Mouse (Mus musculus) hindlimb bud, embryonic 11.5 days (tissue): ENCODE results near the gene Traf2.

Experiments used
- DNase-seq: peaks from one replicate; pipeline ENCODE4 v3.0.0-alpha.2; 2012; ENCODE audit warnings: low read depth, low spot score; ENCODE audit errors: extremely low spot score

Traf2 gene

DNA sequence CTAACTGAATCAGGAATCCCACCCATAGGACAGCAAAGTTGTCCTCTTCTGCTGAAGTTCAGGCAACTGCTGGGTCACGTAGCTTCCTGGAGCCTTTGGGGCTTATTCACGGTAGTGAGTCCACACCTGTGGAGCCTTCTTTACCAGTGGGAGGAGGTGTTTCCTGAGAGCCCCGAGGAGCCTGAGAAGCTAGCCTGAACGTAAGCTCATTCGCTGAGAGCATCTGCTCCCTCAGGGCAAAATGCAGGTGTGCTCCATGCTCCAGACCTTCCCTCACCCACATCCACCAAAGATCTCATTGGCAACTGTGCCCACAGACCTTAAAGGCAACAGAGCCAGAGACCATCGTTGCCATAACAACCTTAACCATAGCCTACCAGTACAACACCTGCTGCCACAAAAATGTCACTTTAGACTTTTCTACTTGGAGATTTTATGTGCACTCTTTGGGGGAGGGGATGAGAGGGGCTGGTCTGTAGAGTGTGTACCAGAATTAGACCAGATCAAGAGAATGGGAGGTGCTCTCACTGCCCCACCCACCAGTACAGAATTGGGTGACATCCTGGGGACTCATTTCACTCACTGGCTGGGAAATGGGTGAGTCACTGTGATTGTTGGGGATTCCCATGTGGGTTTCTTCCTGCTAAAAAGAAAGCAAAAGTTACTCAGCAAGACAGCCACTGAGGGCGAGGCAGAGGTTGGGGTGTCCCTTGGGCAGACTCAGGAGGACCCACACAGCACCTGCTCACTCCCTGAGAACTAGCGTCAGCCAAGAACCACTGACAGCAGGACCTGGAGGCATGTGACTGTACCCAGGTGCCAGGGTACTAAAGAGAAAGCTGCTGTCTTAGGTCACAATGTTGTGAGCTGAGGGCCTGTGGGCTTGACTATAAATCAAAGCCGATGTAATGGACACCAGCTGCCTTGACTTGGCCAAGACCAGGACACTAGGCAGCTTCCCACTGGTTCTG is 2.6 kb upstream of the Traf2 start:
- DNase-seq = no peak

DNA sequence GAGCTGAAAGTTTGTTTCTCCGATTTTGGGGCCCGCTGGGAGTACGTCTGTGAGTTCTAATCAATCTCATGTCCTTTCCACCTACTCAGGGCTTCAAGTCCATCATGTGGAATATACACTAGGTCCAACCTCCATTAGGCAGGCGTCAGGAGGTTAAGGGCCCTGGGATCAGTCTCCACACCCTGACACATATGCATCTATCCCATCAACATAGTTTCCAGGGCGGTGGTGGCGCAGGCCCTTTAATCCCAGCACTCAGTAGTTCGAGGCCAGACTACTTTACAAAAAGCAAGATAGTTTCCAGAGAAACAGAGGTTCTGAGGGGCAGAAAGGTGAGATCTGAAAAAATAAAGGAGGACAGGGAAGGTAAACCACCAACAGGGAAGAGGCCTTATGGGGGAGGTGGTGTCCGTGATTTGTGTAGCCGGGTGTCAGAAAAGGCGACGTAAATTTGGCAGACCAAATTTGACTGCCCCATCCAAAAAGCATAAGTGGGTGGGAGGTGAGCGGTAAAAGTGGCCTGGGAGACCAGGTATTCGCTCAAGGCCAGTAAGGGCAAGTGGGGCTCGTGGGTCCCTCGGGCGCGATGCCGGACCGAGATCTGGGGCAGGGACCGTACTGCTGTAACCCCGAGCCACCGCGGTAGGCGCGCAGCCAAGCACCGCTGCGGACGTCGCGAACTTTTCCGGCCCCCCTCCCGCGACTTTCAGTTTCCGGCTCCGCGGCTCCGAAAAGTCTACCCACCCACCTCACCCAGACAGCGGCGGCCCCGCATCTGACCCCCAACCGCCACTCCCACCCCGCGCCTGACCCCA is 537 bp downstream of the Traf2 start:
- no peak for DNase-seq

DNA sequence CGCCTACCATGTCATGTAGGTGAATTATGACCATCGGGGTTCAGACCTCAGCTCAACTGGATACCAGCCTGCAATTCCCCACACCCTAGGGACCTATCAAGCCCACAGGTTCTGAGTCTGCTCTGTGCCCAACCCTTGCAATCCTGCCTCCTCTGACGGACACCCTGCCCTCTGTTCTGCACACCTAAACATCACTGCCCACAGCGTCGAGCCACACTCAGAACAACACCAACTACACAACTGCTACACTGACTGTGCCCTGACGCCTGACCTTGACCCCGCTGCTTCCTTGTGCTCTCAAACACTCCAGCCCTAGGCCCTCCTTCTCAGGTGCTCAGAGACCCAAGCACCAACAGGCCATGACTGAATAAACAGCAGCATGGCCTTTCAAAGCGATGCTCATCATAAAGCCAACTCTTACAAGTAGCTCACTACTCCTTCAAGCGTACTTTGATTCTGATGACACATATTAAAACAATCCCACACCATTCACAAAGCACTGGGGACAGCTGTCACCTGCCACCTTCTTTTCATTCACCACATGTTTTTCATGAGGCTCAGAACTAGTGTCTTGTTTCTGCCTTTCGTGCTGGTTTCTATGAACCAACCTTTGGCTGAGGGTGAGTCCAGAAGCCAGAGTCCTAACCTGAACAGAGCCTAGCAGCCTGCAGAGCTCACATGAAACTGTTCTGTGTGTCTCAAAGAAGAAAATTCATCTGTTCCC is 4.9 kb downstream of the Traf2 start:
- no peak for DNase-seq

DNA sequence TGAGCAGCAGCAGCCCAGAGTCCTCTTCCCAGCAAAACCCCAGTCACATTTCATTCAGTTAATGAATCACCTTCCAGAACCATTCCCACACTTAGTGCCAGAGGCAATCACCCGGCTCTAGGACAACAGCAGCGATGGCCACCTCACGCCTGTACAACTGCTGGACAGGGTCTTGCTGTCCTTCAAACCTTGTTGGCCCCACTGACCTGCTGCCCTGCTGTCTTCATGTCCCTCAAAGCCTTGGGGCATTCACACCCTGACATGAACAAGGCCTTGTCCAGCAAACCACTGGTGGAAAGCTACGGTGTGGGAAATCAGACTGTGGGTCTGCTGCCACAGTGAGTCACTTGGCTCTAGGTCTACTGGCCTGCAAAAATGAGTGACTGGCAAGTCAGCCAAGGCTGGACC is 6.2 kb downstream of the Traf2 start:
- no peak for DNase-seq

DNA sequence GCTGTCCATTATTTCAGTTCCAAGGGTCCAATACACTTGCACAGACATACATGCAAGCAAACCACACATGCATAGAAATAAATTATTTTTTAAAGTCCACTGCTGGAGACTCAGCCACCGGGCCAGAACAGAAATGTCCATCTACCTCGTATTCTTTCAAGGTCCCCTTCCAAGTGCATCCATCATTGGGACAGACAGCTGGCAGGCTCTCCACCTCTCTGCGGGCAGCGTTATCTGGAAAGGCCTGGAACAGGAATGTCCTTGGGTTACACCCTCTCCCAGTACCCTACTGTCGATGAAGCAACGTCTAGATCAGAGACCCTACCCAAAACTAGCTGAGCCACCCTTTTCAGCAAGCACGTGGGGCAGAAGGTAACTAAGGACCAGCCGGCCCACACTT is 10.2 kb downstream of the Traf2 start:
- no peak for DNase-seq

DNA sequence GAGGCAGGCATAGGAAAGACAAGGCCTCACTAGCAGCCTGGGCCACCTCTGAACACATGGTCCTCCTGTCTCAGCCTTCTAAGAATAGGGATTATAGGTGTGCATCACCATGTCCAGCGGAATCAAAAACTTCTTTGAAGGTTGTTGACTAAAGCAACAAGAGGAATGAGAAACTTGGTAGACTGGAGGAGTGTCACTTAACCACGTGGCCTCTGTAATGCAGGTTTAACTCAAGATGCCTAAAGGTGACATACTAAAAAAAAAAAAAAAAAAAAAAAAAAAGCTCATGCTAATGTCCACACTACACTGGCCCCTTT is 11.9 kb downstream of the Traf2 start:
- DNase-seq = no peak

DNA sequence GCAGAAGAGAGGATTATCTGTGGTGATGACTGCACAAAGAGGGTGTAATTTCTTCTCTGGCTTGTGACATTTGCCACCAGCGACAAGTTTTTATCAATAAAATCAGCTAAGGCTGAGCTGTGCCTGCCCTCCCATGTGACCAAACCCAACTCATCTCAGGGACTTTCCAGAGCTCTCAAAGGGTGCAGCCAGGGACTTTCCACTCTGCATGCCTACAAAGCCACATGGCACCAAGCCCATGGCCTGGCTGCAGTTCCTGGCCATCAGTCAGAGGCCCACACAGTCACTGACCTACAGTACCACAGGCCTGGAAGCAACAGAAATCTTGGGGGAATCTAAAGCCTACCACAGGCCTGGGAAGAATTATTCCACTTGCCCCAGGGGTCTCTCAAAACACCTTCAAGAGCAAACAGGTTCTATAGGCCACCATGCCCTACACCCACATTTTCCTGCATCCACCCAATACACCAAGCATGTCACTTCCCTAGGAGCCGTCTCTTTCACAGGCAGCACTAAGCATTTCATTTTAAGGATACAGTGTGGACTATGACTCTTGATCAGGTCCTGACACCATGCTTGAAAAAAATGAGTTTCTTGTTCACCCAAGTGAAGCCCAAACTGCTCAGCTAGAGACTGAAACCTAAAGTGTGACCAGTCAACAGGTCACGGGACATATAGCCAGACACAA is 12.4 kb downstream of the Traf2 start:
- no peak for DNase-seq

DNA sequence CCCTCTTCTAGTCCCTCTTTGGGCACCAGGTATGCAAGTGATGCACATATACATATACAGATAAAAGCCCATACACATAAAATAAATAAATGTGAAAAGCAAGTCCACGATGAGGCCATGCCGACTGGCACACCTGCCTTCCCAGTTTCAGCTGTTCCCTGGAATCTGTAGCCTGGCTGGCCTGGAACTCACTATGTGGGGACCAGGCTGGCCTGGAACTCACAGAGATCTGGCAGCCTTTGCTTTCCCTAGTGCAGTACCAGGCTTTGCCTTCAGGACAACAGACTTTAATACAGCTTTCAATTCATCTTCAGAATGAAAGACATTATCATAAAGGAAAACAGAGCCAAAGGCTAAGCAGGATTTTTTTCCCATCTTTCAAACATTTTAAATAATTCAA is 13.0 kb downstream of the Traf2 start:
- no peak for DNase-seq

DNA sequence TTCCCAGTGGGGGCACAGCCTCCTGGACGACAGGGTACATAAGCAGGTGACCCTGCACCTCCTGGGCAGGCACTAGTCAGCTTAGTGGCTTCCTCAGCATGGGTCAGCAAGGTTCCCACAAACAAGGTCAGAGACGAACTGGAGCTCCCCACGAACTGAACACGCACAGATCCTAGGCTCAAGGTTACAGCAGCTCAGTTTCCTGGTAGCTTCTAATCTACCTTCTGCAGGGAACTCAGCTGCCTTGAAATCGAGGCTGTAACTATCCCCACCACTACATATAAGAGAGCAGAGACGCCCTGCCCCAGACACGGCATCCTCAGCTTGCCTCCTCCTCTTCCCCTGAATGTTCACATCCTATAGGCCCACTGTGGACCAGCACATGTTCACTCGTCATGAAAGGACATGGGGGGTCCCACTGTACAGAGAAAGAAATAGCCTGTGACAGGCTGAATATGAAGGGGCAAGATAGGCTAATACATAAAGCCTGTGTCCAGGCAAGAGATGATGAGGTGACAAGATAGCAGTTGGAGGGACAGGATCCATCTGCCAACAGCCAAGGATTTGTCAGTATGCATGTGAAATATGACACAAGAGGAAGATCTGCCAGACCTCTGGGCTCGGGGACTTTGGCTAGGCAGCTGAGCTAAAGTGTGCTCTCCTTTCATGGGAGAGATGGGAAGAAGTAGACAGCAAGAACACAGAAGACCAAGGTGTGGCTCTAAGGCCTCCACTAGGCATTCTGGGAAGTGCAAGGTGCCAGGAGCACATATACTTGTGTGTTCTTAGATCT is 20.0 kb downstream of the Traf2 start:
- no peak for DNase-seq

DNA sequence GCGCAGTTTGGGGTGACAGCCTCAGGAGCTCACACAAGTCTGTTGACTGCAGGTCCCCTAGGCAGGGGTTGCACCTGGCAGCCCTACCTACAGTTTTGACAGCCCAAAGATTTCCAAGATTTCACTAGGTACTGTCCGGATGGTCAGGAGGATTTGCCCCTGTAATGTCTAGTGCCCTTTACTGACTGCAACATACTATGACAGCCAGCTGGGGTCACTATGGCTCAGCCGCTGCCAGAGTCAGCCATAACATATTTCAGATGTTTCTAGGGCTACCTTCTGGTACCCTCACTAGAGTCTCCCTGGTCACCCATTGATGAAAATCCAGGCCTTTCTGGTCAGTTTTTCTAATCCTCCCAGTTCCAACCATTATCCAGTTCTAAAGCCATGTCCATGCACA is 36.8 kb downstream of the Traf2 start:
- no peak for DNase-seq

DNA sequence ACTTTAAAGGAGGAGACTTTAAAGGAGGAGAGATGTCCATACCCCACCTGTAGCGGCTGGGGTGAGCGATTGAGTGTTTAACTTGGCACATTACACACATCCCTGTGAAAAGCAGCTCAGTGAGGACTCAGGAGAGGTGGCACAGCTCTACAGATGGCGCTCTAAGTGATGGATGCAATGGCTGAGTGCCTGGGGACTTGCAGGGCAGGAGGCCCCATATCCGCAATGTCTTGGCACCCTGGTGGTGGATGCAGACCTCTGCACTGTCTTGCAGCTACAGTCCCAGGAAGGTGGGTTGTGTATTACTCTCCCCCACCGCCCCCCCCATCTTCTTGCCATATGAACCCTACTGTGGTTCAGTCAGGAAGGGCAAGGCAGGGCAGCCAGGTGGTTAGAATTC is 39.8 kb downstream of the Traf2 start:
- no peak for DNase-seq

DNA sequence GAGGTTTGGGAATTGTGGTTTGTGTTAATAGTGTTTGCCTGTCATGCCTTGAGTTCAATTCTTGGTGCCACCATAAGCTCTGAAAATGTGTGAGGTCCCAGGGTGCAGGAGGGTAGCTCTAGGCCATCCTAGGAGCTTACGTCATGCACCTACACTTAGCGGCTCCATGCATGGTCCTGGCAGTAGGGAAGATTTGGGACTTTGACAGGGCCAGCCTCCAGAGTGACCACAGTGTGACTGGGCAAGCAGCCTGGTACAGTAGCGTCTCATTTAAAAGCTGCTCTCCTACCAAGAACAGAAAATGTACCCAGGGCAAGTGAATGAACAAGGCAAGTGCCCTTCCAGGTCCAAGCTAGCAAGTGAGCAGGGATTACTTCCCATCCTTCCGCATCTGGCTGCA is 40.9 kb downstream of the Traf2 start:
- DNase-seq = no peak

DNA sequence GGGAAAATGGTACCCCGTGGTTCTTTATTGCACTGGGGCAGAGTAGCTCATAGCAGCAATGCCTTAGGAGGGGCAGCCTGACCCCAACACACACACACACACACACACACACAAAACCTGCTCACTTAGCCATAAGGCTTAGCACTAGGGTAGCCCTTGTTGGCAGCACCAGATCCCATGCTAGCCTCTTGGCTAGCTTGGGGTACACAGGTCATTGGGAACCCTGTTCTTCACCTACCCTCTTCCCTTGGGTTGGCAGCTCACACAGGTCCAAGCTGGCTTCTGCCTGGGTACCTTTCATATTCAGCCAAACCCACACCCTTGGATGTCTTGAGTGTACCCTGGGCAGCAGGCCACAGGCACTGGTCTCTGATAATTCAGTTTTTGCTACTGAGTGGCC is 41.7 kb downstream of the Traf2 start:
- DNase-seq = no peak

DNA sequence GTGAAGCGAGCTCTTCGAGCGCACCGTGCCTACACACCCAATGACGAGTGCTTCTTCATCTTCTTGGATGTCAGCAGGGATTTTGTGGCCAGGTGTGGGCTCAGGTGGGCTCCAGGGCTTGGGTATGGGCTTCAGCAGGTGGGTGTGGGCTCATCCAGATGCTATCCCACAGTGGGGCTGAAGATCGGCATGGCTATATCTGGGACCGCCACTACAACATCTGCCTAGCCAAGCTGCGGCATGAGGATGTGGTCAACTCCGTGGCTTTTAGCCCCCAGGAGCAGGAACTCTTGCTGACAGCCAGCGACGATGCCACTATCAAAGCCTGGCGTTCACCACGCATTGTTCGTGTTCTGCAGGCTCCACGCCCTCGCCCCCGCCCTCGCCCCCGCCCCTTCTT is 42.2 kb downstream of the Traf2 start:
- no peak for DNase-seq

DNA sequence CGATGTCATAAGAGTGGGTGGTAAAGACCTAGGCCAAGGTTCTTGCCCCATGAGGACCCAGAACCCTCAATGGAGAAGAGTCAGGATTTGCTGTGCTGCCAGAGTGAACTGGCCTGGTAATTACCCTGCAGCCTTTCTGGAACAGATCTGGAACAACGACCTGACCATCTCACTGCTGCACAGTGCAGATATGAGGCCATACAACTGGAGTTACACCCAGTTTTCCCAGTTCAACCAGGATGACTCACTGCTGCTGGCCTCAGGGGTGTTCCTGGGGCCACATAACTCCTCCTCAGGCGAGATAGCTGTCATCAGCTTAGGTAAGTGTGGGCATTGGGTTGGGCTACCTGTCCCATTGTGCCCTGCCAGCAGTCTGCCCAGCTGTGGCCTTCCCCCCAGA is 44.0 kb downstream of the Traf2 start:
- no peak for DNase-seq

DNA sequence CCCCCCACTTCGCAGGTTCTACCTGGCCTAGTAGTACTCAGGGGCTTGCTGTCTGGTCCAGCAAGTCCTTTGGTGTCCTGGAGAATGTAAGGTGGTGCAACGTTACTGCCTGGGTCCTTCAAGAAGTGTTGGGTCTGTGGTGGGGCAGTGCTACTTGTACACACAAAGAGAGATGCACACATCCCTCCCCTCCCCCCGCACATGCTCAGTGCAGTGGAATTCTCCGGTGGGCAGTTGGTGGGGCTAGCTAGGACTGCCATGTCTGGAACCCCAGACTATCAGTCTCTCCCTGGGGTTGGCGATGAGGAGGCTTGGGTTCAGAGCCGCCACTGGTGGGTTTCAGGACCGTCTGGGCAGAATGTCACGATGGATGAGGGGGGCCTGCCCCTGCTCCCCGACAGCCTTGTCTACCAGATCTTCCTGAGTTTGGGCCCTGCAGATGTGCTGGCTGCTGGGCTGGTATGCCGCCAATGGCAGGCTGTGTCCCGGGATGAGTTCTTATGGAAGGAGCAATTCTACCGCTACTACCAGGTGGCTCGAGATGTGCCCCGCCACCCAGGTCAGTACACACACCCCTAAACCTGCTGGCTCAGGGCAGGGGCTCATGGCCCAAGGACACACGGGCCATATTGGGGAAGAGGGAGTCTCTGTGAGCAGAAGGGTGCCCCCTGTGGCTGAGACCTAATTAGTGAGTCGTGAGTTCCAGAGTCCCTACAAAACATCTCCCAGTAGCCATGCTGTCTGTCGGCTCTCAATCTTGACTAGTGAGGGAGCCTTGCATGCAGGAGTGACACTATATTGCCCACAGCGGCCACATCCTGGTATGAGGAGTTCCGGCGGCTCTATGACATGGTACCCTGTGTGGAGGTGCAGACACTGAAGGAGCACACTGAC is 44.9 kb downstream of the Traf2 start, which contains the start of gene C8g:
TSS of gene C8g (minus strand) at position 127 of the 894 bp plus-strand sequence.
- DNase-seq = no peak

DNA sequence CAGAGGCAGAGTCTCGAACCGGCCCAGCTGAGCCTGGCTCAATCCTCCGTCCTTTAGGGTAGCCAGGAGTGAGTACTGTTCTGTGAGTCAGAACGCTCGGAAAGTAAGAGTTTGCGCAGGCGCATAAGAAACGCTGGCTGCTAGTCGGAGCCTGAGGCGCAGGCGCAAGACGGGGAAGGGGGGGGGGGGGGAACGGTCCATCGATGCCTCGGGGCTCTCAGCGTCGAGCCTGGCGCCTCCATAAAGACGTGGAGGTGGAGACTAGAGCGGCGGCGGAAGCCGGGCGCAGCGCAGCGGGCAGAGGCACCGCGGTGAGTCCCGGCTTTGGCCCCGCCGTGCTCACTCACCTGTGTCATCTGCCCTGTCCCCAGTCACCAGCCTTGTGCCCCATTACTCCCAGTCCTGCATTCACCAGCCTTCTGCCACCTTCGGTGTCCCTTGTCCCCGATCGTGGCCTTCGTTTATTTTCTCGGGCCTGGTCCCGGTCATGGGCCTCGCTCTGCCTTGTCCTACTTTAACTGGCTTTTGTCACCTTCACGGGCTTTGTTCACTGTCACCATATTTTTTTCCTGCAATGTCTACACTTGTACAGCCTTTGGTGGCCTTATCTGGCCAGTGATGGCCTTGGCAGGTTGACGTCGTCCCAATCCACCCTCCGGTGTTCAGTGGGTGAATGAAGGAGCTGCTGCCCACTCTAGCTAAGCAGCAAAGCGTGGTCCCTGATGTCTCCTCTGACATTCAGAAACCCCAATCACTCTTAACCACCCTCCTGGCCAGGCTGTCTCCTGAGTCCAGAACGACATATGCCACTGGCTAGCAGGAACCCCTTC is 45.9 kb downstream of the Traf2 start, which contains the start of gene Fbxw5:
TSS of gene Fbxw5 (plus strand) at position 175 of the 830 bp plus-strand sequence.
- peak; percentile 89 for DNase-seq

DNA sequence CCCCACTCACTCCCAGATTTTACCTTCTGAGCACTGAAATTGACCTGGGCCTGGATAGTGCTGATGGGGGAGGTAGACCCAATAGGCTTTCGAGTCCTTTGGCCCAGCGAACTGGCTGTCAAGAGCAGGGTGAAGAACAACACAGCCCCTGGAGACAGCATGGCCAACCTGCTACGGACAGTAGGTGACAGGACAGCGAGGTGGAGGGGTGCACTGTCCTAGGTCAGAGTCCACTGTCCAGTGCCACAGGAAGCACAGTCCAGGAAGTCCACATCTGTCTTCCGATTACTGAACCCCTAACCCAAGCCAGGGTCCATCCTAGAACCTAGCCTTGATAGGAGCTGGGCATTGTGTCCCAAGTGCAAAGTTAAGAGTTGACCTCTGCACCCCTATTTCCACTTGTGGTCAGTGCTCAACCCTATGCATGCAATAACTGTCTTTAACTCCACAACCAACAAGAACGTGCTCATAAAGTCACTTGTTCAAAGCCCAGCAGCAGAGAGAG is 46.6 kb downstream of the Traf2 start:
- DNase-seq = no peak
